Mouse (Mus musculus): ENCODE measurements around the gene Scamp5.
"Not testable (repeated sequence)": the region's sequence is repeated elsewhere in the genome, so short reads cannot be mapped to it uniquely, and the experiment has no call there.

Gene Scamp5

DNA sequence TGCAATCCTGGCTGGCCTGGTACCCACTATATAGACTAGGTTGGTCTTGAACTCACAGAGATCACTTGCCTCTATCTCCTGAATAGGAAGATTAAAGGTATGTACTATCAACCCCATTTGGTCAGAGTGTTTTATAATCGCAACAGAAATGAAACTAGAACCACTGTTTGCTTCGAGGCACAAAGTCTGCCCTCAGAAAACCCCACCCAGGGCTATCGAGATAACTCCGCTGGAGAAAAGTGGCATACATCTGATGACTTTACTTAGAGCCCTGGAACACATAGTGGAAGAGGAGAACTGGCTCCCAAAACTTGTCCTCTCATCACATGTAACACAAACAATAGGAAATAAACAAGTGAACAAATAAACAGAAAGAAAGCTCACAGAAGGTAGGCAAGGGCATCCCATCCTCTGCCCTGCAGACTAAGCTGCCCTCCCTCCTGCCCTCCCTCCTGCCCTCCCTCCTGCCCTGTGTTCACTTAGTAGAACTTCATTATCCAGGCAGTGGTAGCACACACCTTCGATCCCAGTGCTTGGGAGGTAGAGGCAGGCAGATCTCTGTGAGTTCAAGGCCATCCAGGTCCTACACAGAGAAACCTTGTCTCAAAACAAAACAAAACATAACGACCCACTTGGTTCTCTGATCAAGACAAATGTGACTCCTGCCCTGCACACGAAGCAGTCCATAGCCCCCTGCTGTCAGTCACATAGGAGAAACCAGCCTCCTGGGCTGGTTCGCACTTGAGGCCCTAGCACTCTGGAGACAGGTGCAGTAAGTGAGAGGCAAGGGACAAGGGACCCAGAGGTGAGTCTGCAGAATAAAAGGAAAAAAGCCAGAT is 15.0 kb downstream of the Scamp5 start:
- no peak for DNase-seq (ENCODE audit: extremely low spot score, low spot score)

DNA sequence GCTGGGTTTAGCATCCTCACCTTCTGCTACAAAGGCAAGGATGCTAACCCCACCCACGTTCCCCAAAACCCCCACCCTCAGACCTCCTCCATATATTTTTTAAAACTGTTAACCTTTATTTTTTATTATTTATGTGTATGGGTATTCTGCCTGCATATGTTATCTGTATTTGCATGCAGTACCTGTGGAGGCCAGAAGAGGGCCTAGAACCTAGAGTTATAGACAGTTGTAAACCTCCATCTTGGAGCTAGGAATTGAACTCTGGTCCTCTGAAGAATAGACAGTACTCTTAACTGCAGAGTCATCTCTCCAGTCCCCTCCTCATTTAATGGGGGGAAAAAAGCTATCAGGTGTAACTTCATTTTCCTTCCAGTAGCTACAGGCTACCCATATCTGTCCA is 18.1 kb downstream of the Scamp5 start:
- DNase-seq (ENCODE audit: extremely low spot score, low spot score): no peak

GRCm38 (mm10) chr9:57440620-57441019 is 27.2 kb downstream of the Scamp5 start:
- DNase-seq (ENCODE audit: extremely low spot score, low spot score): no peak

DNA sequence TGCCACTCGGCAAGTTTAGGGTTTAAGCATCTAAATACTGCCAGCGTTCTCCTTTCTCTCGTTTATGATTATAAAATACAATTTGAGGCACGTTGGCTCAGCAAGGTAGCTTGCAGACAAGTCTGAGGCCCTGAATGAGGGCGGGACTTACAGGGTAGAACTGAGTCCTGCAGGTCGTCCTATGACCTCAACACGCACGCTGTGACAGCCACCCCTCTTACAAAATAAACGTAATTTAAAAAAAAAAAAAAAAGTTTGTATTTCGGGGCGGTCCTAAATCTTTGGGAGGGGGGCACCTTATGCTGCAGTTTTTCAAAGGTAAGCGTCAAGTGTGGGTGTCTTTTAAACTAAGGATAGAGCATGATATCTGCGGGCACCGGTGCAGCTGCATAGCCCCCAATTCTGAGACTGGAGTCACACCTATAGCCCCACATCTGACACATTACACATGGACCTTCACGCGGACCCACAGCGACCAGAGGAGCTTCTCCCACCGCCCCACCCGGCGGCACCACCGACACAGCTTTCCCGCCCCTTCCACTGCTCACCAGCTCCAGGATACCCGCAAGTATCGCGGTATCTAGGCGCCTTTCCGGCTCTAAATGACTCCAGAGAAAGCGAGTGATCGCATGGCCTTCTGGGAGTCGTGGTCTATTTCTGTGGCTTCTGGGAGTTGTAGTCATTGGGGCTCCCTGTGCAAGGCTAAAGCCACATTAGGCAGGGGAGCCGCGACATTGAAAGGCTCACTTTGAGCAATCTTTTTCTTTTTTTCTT is 28.2 kb downstream of the Scamp5 start, which contains the start of gene Ppcdc:
Gene Ppcdc, minus strand, starts transcription at position 603 of the 774 bp plus-strand sequence.
- DNase-seq (ENCODE audit: extremely low spot score, low spot score): peak; percentile 88

- DNase-seq (ENCODE audit: extremely low spot score, low spot score): peak; percentile 25
Measured at GRCm38 (mm10) chr9:57439083-57439482, 28.8 kb downstream of the Scamp5 start.

GRCm38 (mm10) chr9:57437896-57438614 is 29.8 kb downstream of the Scamp5 start:
- no peak for DNase-seq (ENCODE audit: extremely low spot score, low spot score)

- no peak for DNase-seq (ENCODE audit: extremely low spot score, low spot score)
Measured at GRCm38 (mm10) chr9:57436166-57436565, 31.7 kb downstream of the Scamp5 start.

- DNase-seq (ENCODE audit: extremely low spot score, low spot score): no peak
Measured at GRCm38 (mm10) chr9:57434405-57435165, 33.3 kb downstream of the Scamp5 start.

DNA sequence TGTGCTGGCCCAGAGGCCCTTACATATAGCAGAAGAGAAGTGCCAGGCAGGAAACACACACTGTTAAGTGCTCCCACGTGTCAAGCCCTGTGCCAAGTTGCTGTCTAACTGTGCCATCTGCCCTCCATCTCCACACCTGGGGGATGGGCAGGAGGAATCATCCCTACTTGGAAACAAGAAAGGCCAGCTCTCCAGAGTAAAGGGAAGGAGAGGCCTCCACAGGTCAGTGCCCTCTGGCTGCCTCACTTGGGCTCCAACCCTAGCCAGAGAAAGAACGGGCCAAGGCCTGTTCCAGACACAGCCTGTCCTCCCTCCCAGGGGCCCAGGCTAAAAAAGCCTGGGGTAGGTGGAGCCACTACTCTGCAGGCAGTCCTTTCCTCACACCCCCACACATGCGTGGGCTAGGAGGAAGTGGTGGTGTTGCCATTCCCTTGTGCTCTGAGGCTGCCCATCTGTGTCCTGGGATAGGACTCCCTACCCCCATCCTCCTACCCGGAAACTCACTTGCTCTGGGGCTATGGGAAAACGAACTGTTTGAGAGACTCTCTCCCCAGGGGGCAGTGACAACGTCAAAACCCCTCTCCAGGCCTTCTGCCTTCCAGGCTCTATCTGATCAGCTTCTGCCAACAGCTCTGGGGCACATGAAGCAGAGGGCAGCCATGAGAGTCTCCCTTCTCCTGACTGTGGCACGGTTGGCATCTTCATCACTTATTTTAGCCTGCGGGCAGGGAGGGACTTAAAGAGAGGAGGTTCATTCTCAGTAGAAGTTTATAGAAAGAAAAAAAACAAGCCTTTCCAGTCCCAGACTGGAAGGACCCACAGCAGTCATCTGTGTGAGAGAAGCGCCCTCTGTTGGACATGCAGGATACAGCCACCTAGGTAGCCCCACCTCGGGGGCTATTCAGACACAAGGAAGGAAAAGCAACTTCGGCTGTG is 34.5 kb downstream of the Scamp5 start:
- peak; percentile 76 for DNase-seq (ENCODE audit: extremely low spot score, low spot score)

DNA sequence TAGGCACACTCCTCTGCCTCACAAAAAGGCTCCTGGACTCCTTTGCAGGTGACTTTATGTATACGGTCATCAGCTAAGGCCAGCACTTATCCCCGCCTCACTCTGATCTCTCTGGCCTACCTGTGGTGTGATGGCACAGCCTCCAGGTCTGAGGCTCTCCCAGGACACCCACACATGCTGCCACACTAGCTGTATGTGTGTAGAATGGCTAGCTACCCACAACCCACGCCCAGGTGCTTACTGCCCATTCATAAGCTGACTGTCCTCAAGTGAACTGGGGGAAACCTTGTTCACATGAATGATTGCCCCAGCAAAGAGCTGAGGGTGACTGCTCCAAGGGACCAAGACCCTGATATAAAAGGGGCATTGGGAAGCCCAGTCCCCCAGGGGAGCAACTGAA is 35.4 kb downstream of the Scamp5 start:
- DNase-seq (ENCODE audit: extremely low spot score, low spot score): no peak

GRCm38 (mm10) chr9:57431202-57431601 is 36.7 kb downstream of the Scamp5 start:
- no peak for DNase-seq (ENCODE audit: extremely low spot score, low spot score)

GRCm38 (mm10) chr9:57428391-57428790 is 39.5 kb downstream of the Scamp5 start:
- DNase-seq (ENCODE audit: extremely low spot score, low spot score): no peak

DNA sequence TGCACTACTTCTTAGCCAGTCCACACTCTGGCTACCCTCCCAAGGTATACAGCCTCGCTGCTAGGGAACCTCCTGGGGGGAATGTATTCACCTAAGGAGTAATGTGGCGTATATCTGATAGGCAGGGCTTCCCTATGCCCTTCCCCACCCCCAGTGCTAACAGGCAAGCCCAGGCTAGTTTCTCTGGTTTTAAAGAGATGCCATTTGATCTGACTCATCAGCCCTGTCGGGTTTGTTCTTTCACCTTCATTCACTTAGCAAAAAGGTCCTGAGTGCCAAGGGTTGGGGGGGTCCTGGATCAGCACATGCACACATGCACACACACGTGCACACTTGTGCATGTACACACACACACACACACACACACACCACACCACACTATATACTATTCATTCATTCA is 39.9 kb downstream of the Scamp5 start:
- DNase-seq (ENCODE audit: extremely low spot score, low spot score): no peak

DNA sequence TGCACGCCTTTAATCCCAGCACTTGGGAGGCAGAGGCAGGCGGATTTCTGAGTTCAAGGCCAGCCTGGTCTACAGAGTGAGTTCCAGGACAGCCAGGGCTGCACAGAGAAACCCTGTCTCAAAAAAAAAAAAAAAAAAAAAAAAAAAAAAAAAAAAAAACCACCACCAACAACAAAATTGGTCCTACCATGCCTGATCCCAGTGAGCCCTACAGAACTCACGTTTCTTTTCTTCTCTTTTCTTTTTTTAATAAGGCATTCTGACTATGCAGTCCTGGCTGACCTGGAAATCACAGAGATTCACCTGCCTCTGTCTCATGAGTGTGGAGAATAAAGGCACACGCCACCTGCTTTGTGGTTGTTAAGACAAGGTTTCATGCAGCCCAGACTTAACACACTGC is 40.7 kb downstream of the Scamp5 start:
- not testable (repeated sequence) for DNase-seq (ENCODE audit: extremely low spot score, low spot score)

DNA sequence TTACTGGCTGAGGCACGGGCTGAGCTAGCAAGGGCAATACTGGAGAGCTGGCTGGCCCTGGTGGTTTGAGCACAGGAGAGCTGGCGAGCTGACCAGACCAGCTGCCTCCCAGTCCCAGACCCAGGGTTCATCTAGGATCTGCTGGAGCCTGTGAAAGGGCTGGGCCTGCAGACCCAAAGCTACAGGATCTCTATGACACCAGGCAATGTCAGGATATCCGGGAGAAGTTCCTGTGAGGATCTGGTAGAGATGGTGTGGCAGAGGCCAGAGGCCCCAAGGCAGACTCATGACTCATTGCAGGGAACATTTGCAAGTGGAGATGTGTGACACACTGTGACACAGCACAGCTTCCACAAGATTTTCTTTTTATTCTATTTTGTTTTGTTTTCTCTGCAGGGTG is 42.7 kb downstream of the Scamp5 start:
- no peak for DNase-seq (ENCODE audit: extremely low spot score, low spot score)

DNA sequence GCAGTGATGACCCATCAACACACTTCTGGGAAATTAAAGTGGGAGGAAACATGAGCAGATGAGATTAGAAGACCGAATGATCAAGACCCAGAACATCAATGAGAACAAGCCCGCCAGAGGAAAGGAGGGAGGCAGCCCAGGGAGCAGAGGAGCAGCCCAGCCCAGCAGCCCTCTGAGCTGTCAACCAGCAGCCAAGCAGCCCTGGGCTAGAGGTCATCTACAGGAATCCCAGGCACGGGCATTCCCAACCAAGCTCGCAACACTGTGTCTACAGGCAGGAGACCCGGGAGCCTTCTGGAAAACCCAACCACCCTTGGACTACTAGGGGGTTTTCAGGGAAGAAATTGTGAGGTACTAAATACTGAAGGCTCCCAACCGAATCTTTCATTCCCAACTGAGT is 43.8 kb downstream of the Scamp5 start:
- no peak for DNase-seq (ENCODE audit: extremely low spot score, low spot score)

DNA sequence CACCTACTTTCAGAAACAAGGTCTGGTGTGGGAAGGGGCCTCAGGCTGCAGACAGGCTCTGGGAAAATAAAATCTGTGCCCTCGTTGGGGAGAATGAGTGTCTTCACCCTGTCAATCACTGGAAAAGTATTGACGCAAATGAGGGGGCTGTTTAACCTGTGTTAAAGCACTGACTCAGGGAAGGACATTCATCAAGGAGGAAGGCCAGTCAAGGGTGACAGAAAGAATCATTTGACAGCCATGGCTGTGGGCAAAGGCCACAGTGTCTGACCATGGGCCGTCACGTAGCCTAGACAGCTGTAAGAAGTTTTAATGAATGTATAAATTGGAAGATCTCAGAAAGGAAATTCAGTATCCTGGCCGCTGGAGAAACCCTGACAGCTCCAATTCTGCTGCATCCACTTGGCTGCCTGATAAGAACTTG is 46.2 kb downstream of the Scamp5 start:
- DNase-seq (ENCODE audit: extremely low spot score, low spot score): peak; percentile 20

- peak; percentile 41 for DNase-seq (ENCODE audit: extremely low spot score, low spot score)
Measured at GRCm38 (mm10) chr9:57421121-57421571, 46.7 kb downstream of the Scamp5 start.

DNA sequence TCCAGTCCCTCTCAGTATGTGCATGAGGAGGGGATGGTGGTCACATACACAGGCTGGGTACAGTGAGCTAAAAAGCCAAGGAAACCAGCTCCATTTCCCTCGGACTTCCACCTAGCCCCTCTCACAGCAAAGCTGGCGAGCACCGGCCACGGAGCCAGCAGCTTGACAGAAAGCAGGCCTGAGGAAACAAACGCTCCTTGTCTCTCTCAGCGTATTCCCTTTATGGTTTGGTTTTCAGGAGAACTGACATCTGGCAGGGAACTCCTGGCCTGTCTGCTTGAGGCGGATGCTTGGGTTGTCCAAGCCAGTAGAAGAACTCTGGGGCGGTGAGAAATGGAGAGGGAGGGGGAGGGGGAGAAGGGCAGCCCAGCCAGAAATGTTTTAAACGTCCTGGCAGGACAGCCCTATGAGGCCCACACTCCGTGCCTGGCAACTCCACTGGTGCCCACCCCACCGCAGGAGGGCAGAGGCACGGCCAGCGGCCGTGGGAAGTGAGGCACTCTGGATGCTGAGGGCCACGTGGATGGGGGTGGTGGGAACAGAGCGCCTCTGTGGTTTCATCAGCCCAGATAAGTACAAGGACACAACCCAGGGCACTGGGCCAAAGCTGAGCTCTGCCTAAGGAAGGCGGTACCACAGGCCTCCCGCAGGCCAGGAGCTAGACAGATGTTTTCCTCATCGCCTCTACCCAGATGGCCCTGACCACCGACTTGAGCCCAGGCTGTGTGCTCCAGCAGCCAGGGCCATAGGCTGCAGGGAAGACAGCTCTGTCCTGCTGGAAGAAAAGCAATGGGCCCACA is 47.3 kb downstream of the Scamp5 start:
- DNase-seq (ENCODE audit: extremely low spot score, low spot score): peak; percentile 62

Data from neural tube, embryonic 10.5 days (tissue).